ENCODE assay signal across 13 mouse cellular contexts in the genomic region with DNA sequence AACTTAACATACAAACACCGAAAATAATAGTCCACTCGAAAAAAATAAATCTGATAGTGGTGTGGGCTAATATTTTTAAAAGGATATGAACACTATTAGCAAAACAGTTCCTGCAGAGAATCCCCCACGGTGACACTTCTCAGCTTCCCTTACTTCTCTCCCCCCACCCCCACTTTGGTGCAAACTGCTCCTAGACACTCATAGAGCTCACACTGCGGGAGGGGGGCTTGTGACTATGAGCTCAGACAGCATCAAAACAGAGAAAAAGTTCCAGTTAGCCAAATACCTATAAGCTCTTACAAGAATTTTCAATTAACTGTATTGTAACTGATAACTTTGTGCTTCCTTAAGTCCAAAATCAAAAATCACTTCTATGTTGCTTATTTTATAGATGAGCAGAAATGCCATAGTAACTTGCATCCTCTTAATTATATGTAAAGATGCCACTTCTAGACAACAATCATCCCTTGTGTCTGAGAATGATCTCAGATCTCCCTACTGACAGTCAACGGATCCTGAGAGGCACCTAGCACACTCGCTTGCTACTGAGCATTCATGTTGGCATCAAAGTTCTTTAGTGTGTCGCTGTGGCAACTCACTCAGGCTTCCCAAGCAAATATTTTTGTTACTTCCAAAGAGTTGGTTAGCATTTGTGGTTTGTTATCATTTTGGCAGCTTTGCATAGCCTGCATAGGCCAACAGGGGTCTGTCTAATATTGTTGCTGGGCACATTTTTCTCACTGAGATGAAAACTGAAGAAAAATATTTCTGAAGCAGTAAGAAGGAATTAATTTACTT.
DNase-seq lines count a peak whose midpoint lies in the region; ATAC-seq and TF ChIP-seq lines count a peak whose summit lies in the region.
"Had no signal": no experiment of that assay in that cellular context is flagged by ENCODE, and none has a peak within 500 bp of the region (broad histone marks: within the 10 kb centered on the region; RNA-seq: fewer than 3 reads in every experiment).

No protein-coding gene starts in this region.

- intact Hi-C loops in heart, postnatal 25 days (cut with DNase I), result no loop called here

- H3K27ac ChIP-seq in midbrain, embryonic 10.5 days (replicated peaks), result peak overlapping the region; percentile 55
- no peak overlapping the region for H3K27ac ChIP-seq in midbrain, embryonic 15.5 days
- H3K27ac ChIP-seq in hindbrain, embryonic 16.5 days (ENCODE audit: low read depth, low read length), result no peak overlapping the region; the same call in 1 of the 2 replicates
- peak overlapping the region; percentile 16; the same call in 1 of the 2 replicates for H3K27ac ChIP-seq in neural tube, embryonic 14.5 days (ENCODE audit: low read depth, low read length)
- H3K27ac ChIP-seq: heart, embryonic 15.5 days; liver, embryonic 14.5 days had no signal

- no peaks in the 10 kb centered on the region for H3K27me3 ChIP-seq in midbrain, embryonic 10.5 days (ENCODE audit: low read depth, poor library complexity, severe bottlenecking)
- no peaks in the 10 kb centered on the region for H3K27me3 ChIP-seq in midbrain, embryonic 15.5 days (replicated peaks)
- H3K27me3 ChIP-seq in hindbrain, embryonic 16.5 days (replicated peaks; ENCODE audit: control insufficient read depth, insufficient read depth, low read length), result no peaks in the 10 kb centered on the region
- no peaks in the 10 kb centered on the region for H3K27me3 ChIP-seq in neural tube, embryonic 14.5 days (ENCODE audit: control insufficient read depth, insufficient read depth, low read length)
- H3K27me3 ChIP-seq: heart, embryonic 15.5 days had no signal

- DNase-seq in midbrain, embryonic 10.5 days (ENCODE audit: low spot score), result no peak
- DNase-seq in brain, embryonic 14.5 days (ENCODE audit: low read depth), result peak; percentile 51
- no peak for DNase-seq in heart, postnatal 25 days (ENCODE audit: low spot score)
- DNase-seq in layer of hippocampus, postnatal 36 days, result no peak
- DNase-seq: cerebellum, postnatal 36 days; gastrocnemius, postnatal 36 days; kidney, postnatal 25 days; thymus, postnatal 14 days had no signal

- TF ChIP-seq CTCF in brain, embryonic 14.5 days (IDR thresholded peaks at IDR 0.05; ENCODE audit: borderline replicate concordance, extremely low read depth, insufficient read depth, insufficient read length), result no peak

- 73% methylated on average over 7 of the region's 7 CpGs for WGBS in midbrain, embryonic 10.5 days
- WGBS in midbrain, embryonic 15.5 days, result 48% methylated on average over 7 of the region's 7 CpGs
- 37% methylated on average over 7 of the region's 7 CpGs for WGBS in hindbrain, embryonic 16.5 days
- 43% methylated on average over 7 of the region's 7 CpGs for WGBS in neural tube, embryonic 14.5 days

- no peak for TF ChIP-seq POLR2A in brain, embryonic 14.5 days (IDR thresholded peaks at IDR 0.05; ENCODE audit: borderline replicate concordance, extremely low read depth, insufficient read depth, insufficient read length, poor library complexity, severe bottlenecking)

- H3K4me2 ChIP-seq in midbrain, embryonic 15.5 days, result no peak overlapping the region
- no peak overlapping the region for H3K4me2 ChIP-seq in hindbrain, embryonic 16.5 days (ENCODE audit: low read length)
- H3K4me2 ChIP-seq in neural tube, embryonic 14.5 days (ENCODE audit: low read depth, low read length), result no peak overlapping the region
- H3K4me2 ChIP-seq: heart, embryonic 15.5 days had no signal

- no peak for ATAC-seq in midbrain, embryonic 15.5 days (replicated peaks)
- ATAC-seq in hindbrain, embryonic 16.5 days, result peak; percentile 44; the same call in 1 of the 2 replicates
- no peak for ATAC-seq in neural tube, embryonic 14.5 days (ENCODE audit: low read depth)

- peaks cover 25% of the 10 kb centered on the region for H3K4me1 ChIP-seq in midbrain, embryonic 10.5 days
- H3K4me1 ChIP-seq in midbrain, embryonic 15.5 days, result 0 out of 2 replicates have a peak, but pooled peaks cover 3% of the 10 kb centered on the region
- no peaks in the 10 kb centered on the region; the same call in 1 of the 2 replicates for H3K4me1 ChIP-seq in hindbrain, embryonic 16.5 days (ENCODE audit: control insufficient read depth, insufficient read depth, low read depth, low read length)
- 0 out of 2 replicates have a peak, but pooled peaks cover 6% of the 10 kb centered on the region for H3K4me1 ChIP-seq in neural tube, embryonic 14.5 days (ENCODE audit: control insufficient read depth, insufficient read depth, low read length)
- H3K4me1 ChIP-seq: heart, embryonic 15.5 days had no signal

- no peaks in the 10 kb centered on the region for H3K36me3 ChIP-seq in midbrain, embryonic 10.5 days
- no peaks in the 10 kb centered on the region for H3K36me3 ChIP-seq in midbrain, embryonic 15.5 days (replicated peaks)
- H3K36me3 ChIP-seq in hindbrain, embryonic 16.5 days (ENCODE audit: control insufficient read depth, insufficient read depth, low read length), result no peaks in the 10 kb centered on the region
- no peaks in the 10 kb centered on the region for H3K36me3 ChIP-seq in neural tube, embryonic 14.5 days (ENCODE audit: control insufficient read depth, insufficient read depth, low read length)
- H3K36me3 ChIP-seq: heart, embryonic 15.5 days had no signal

- H3K9me3 ChIP-seq in midbrain, embryonic 10.5 days (replicated peaks), result no peaks in the 10 kb centered on the region
- no peaks in the 10 kb centered on the region for H3K9me3 ChIP-seq in midbrain, embryonic 15.5 days
- no peaks in the 10 kb centered on the region for H3K9me3 ChIP-seq in hindbrain, embryonic 16.5 days (ENCODE audit: control insufficient read depth, low read length)
- H3K9me3 ChIP-seq in neural tube, embryonic 14.5 days (ENCODE audit: control insufficient read depth, low read length), result no peaks in the 10 kb centered on the region
- H3K9me3 ChIP-seq: heart, embryonic 15.5 days had no signal

- no peak overlapping the region for H3K4me3 ChIP-seq in midbrain, embryonic 10.5 days
- H3K4me3 ChIP-seq in midbrain, embryonic 15.5 days, result no peak overlapping the region
- H3K4me3 ChIP-seq in hindbrain, embryonic 16.5 days (ENCODE audit: low read length), result no peak overlapping the region
- H3K4me3 ChIP-seq in neural tube, embryonic 14.5 days (ENCODE audit: low read depth, low read length), result no peak overlapping the region
- H3K4me3 ChIP-seq: heart, embryonic 15.5 days had no signal

- H3K9ac ChIP-seq in midbrain, embryonic 15.5 days, result no peak overlapping the region
- H3K9ac ChIP-seq in hindbrain, embryonic 16.5 days (ENCODE audit: low read depth, low read length), result no peak overlapping the region
- no peak overlapping the region for H3K9ac ChIP-seq in neural tube, embryonic 14.5 days (replicated peaks; ENCODE audit: low read depth, low read length)
- H3K9ac ChIP-seq: heart, embryonic 15.5 days; liver, embryonic 14.5 days had no signal

Comparison
In these comparisons a context has a peak if more than half of its experiments do, and no peak if none do; other contexts are left out.
1. H3K27ac ChIP-seq: peak in midbrain, embryonic 10.5 days (single experiment) and neural tube, embryonic 14.5 days (single experiment); none in midbrain, embryonic 15.5 days (single experiment) and hindbrain, embryonic 16.5 days (single experiment).